Mouse (Mus musculus): Measurements from ENCODE around the gene Pp2d1.

Pp2d1 gene

GRCm38 (mm10) chr17:53566161-53566918 is 27.1 kb upstream of the Pp2d1 start, which contains the start of gene Kat2b:
Gene Kat2b (plus strand): TSS chr17:53566861.
- DNase-seq (ENCODE audit: low spot score): no peak

- DNase-seq (ENCODE audit: low spot score): no peak
Measured at GRCm38 (mm10) chr17:53564837-53565236, 25.6 kb upstream of the Pp2d1 start.

- no peak for DNase-seq (ENCODE audit: low spot score)
Measured at GRCm38 (mm10) chr17:53561458-53562029, 22.3 kb upstream of the Pp2d1 start.

- DNase-seq (ENCODE audit: low spot score): no peak
Measured at GRCm38 (mm10) chr17:53559646-53560045, 20.4 kb upstream of the Pp2d1 start.

- no peak for DNase-seq (ENCODE audit: low spot score)
Measured at GRCm38 (mm10) chr17:53557443-53557842, 18.2 kb upstream of the Pp2d1 start.

- no peak for DNase-seq (ENCODE audit: low spot score)
Measured at GRCm38 (mm10) chr17:53554813-53555212, 15.6 kb upstream of the Pp2d1 start.

- DNase-seq (ENCODE audit: low spot score): no peak
Measured at GRCm38 (mm10) chr17:53554088-53554487, 14.8 kb upstream of the Pp2d1 start.

- no peak for DNase-seq (ENCODE audit: low spot score)
Measured at GRCm38 (mm10) chr17:53551306-53552299, 12.4 kb upstream of the Pp2d1 start.

GRCm38 (mm10) chr17:53543591-53544324 is 4.5 kb upstream of the Pp2d1 start:
- no peak for DNase-seq (ENCODE audit: low spot score)

GRCm38 (mm10) chr17:53542536-53542935 is 3.3 kb upstream of the Pp2d1 start:
- DNase-seq (ENCODE audit: low spot score): no peak

- DNase-seq (ENCODE audit: low spot score): no peak
Measured at GRCm38 (mm10) chr17:53532425-53532824, 6.8 kb downstream of the Pp2d1 start.

- DNase-seq (ENCODE audit: low spot score): no peak
Measured at GRCm38 (mm10) chr17:53531160-53531559, 8.1 kb downstream of the Pp2d1 start.

- no peak for DNase-seq (ENCODE audit: low spot score)
Measured at GRCm38 (mm10) chr17:53528034-53528433, 11.2 kb downstream of the Pp2d1 start.

- DNase-seq (ENCODE audit: low spot score): no peak
Measured at GRCm38 (mm10) chr17:53520509-53520908, 18.7 kb downstream of the Pp2d1 start.

- no peak for DNase-seq (ENCODE audit: low spot score)
Measured at GRCm38 (mm10) chr17:53519364-53519763, 19.9 kb downstream of the Pp2d1 start.

GRCm38 (mm10) chr17:53512311-53512951 is 26.8 kb downstream of the Pp2d1 start:
- DNase-seq (ENCODE audit: low spot score): peak; percentile 15

GRCm38 (mm10) chr17:53502966-53503365 is 36.3 kb downstream of the Pp2d1 start:
- DNase-seq (ENCODE audit: low spot score): no peak

GRCm38 (mm10) chr17:53489007-53489378 is 50.3 kb downstream of the Pp2d1 start:
- DNase-seq (ENCODE audit: low spot score): no peak

- no peak for DNase-seq (ENCODE audit: low spot score)
Measured at GRCm38 (mm10) chr17:53488291-53489006, 50.8 kb downstream of the Pp2d1 start.

GRCm38 (mm10) chr17:53480433-53480832 is 58.8 kb downstream of the Pp2d1 start:
- no peak for DNase-seq (ENCODE audit: low spot score)

GRCm38 (mm10) chr17:53479604-53480041 is 59.6 kb downstream of the Pp2d1 start:
- DNase-seq (ENCODE audit: low spot score): peak; percentile 13
